Mouse (Mus musculus) adipose tissue, adult 10 weeks (tissue): Measurements from ENCODE around the gene Cr1l. TPM values are rescaled to one million over a fixed set of nuclear protein-coding genes. Genes with fewer than 3 reads are reported as not detected.

Experiments
- polyA plus RNA-seq: library from polyadenylated mRNA; stranded (reverse); fragments of 350-450 nt; fragmentation: Illumina TruSeq; extraction: RNeasy Lipid Tissue Mini Kit (QIAGEN cat#74804); gene quantifications from one replicate; pipeline ENCODE4 v1.2.3, GENCODE M21; 2014; ENCODE audit warnings: low read depth, low replicate concordance

Gene Cr1l
- polyA plus RNA-seq = 101 TPM

DNA sequence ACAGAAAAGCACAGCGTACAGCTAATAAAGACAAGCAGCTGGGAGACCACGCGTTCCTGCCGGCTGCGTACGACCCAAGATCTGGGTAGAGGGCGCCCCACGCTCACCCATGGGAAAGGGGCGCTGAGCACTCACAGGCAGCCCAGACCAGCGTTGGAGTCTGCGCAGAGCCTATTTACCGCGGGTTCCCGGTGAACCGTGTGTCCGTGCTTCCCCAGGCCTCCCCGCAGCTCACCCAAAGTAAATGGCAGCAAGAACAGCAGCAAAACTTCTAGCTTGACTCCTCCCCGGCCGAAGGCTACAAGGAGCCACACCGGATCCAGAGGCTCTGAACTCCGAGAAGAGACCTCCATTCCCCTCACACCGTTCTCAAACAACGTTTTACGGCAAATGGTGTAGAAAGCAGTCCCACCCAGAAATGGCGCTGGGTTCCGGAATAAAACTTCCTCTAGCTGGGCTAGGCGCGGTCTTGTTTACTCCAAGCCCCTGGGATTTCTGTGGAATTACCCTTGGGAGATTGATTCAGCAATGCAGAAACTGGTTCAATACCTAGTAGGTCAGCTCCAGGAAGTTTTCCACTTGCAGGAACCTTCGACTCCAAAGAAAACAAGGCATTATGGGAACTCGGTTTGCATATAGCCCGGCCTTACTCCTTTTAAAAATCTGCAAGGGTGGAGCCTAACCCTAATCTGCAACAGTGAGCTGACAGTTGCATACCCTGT is at the start of gene Cr1l:
Gene Cr1l (minus strand): TSS at position 634 of the 722 bp plus-strand sequence.

DNA sequence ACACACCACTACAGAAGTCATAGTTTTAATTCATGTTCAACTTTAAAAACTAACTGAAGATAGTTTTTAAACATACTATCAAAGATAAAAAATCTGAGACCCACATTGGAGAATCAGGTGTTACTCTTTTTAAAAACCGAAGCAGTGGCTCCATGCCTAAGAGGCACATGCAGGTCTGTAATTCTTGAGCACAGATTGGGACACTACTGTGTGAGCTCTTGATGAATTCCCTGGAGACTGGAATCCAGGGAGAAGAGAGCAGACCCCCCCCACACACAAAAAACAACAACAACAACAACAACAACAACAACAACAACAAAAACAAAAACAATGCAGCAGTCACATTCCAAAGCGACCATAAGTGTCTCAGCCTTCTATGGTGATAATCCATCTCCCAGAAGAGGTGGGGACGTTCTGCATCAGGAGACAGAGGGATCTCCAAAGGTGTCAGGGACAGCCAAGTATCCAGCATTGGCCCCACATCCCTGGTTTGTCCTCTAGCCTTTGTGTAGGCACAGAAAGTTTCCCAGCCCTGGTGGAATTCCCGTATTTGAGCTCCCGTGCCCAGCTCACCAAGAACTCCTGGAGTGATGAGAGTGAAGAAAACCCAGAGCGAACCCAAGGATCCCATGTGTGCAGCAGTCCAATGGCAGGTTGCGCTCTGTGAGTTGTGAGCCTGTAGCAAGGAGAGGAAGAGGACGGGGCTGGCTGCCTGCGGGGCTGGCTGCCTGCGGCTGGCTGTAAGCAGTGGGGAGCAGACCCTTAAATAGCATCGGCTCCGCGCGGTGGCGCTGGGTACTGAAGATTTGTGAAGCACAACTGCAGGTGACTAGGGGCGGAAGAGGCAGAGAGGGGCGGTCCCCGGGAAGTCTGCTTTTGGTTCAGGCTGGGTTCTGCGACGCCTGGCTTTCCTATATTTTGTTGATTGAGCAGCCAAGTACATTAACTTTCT is 44.9 kb upstream of the Cr1l start, which contains the start of gene Cr2:
Gene Cr2 (minus strand): TSS at position 737 of the 952 bp plus-strand sequence.

DNA sequence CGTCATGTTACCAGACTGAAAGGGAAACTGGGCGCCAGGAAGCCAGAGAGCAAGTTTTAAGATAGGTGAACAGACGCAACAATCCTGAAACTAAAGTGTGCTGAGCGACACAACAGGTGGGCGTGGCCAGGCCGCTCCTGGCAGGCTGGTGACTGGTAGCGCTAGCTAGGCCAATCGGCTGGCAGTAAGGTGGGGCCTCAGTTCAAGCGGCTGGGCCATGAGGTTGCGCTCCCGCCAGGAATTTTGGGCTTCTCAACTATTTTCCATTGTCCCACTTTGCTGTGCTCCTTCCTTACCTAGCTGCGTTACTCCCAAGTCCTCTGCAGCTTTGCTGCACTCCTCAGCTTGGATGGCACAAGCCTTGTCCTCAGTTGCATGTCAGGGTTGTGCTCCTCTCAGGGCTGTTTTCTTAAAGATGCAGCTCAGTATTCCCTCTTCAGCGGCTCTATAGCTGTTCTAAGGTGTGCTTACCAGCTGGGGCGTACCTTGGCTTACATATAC is 39.1 kb downstream of the Cr1l start, which contains the start of gene Cd46:
Gene Cd46 (minus strand): TSS at position 30 of the 501 bp plus-strand sequence.

Other genes with a start within 250 kb of the Cr1l start
- gene Cd34, start 192.8 kb downstream of the Cr1l start, polyA plus RNA-seq = 112 TPM
- 2.6 TPM for gene Cd46, start 39.3 kb downstream of the Cr1l start, polyA plus RNA-seq
- 0.34 TPM for gene Cr2, start 45.1 kb upstream of the Cr1l start, polyA plus RNA-seq